Mouse (Mus musculus) kidney, postnatal 4 days (tissue): Measurements from ENCODE around the gene Stac3.
A peak's percentile ranks its signal among the peaks of the same experiment; 100 is the strongest.

Experiments used
- DNase-seq, 2 experiments: peaks; one replicate each; pipeline ENCODE4 v3.0.0; 2021; ENCODE audit warnings: mixed read lengths in 2 of 2

The Stac3 gene

GRCm38 (mm10) chr10:127500894-127501893 is at the start of gene Stac3:
Gene Stac3, plus strand, starts transcription at chr10:127501686.
- no peak for DNase-seq

- DNase-seq = no peak
Measured at GRCm38 (mm10) chr10:127453701-127454100, 47.8 kb upstream of the Stac3 start.

DNA sequence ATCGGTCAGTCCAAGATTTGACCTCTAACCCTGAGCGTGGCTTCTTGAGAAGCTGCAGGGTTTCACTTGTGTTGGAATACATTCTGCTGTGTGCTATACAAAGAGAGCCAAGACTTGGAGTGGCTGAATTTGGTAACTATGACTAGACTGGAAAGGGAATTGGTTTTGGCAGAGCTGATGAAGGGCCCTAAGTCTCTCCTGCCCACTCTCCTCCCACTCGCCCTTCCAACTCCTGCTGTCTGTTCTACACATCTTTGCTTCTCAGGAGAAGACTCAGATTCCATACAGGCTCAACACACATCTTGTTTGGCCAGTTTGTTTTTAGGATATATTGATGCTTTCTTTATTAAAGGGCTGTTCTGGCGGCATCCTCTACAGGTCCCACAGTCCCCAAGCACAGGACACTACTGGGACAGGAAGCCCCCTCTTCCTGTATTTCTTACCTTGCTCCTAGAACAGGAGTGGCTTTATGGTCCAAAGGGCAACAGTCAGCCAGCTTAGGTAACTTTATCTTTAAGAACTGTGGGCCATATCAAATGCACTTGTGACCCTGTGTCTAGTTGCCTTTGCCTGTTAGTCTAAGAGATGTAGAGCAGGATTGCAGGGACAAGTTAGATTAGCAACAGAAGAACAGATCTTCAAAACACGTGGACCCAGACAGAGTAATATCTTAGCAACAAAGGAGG is 38.9 kb upstream of the Stac3 start:
- no peak for DNase-seq

GRCm38 (mm10) chr10:127471281-127471988 is 30.1 kb upstream of the Stac3 start:
- peak; percentile 47 to 68 for DNase-seq

DNA sequence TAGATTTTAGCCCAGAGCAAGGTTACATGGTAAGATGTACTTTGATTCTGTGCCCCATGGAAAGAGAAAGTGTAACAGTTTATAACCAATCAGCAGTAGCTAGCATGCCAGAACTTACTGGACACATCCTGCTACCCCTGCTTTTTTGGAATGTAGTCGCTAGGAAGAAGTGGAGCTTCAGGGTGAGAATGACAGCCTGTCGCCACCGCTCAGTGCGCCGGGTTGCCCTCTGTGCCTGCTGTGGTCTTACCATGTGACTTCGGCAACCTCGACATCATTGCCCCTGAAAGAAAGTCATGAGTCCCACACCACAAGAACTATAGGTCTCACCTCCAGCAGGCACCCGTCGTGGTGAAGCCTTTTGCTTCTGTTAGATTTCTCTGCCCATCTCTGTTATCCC is 28.8 kb upstream of the Stac3 start:
- no peak for DNase-seq

- DNase-seq = no peak
Measured at GRCm38 (mm10) chr10:127475175-127475574, 26.3 kb upstream of the Stac3 start.

DNA sequence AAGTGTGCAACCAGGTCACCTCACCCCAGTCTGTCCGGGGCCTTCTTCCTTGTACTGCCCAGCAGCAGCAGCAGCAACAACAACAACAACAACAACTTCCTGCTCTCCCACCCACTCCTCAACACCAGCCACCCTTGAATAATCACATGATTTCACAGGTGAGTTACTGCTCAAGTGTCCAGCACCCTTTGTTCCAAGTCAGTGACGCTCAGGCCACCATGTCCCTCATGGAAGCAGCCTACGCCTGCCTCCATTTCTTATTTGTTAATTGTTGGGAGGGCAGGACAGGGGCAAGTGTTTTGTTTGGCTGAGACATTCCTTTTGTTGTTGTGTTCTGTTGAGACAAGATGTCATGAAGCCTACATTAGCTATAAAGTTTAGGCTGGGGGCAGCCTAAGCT is 24.9 kb upstream of the Stac3 start:
- DNase-seq = no peak

- no peak for DNase-seq
Measured at GRCm38 (mm10) chr10:127477301-127477700, 24.2 kb upstream of the Stac3 start.

DNA sequence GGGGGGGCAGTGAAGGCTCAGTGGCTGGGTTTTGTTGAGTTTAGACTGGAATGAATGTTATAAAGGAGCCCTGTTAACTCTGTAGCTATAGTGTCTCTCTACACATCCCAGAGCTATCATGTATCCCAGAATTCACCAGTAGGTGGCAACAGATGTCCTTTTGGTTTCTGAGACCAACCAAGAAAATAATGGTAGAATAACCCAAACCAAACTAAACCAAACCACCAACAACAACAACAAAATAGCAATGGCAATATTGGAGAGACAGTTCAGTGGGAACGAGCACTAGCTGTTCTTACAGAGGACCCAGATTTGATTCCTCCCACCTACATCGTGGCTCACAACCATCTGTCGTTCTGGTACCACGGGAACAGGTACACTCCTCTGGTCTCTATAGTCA is 22.4 kb upstream of the Stac3 start:
- DNase-seq = no peak

DNA sequence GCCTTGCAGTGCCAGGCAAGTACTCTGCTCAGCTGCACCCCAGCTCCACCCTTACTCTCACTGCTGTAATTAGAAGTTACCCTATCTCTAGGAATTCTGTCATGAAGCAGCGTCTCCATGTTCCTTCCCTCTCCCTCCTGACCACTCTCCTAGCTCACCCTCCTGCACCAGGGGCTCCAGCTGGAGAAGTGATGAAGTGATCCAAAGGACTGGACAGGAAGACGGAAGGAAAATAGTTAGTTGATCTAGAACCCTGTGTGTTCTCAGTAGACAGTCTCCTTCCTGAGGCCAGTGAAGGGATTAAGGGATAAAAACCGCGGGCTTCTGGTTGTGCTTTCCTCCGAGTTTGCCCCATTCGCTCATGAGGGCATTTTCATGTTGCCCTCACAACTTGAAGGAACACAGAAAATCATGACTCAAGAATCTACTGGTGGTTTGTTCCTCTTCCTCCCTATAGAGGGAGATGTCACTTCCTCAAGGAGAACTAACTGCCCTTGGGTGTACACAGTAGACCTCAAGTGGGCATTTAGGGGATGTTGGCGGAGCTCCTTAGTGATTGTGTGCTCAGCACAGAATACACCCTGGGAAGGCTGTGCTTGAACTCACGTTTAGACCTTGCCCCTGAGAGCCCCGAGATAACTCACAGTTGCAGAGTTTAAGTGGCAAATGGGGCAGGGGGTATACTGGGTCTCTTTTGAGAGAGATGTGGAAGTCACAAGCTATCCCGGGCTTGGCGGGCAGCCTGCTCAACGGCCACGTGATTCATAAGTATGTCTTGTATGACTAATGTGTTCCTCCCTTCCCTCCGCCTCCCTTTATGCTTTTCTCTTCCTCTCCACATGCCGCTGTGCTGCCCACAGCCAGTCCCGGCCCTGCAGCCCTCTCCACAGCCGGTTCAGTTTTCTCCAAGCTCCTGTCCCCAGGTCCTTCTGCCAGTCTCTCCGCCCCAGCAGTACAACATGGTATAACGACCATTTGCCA is 20.4 kb upstream of the Stac3 start:
- peak; percentile 71 to 79 for DNase-seq

DNA sequence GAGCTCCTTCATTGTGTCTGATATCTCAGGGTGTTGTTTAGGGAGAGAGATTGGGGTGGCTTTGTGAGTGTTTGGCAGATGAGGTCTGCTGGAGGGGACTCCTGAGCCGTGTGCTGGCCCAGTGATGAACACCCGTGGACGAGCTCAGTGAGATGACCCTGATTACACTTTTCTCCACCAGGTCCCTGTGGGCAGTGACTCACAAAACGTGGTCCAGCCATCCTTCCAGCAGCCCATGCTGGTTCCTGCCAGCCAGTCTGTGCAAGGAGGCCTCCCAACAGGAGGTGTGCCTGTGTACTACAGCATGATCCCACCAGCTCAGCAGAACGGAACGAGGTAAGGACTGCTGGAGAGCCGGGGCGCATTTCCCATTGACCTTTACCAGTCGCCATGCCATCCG is 16.3 kb upstream of the Stac3 start:
- no peak for DNase-seq

GRCm38 (mm10) chr10:127488856-127489255 is 12.6 kb upstream of the Stac3 start:
- DNase-seq = no peak

GRCm38 (mm10) chr10:127490160-127491127 is 11.0 kb upstream of the Stac3 start:
- DNase-seq = no peak

- no peak for DNase-seq
Measured at GRCm38 (mm10) chr10:127491128-127491512, 10.4 kb upstream of the Stac3 start.

GRCm38 (mm10) chr10:127492118-127492517 is 9.4 kb upstream of the Stac3 start:
- DNase-seq = no peak

DNA sequence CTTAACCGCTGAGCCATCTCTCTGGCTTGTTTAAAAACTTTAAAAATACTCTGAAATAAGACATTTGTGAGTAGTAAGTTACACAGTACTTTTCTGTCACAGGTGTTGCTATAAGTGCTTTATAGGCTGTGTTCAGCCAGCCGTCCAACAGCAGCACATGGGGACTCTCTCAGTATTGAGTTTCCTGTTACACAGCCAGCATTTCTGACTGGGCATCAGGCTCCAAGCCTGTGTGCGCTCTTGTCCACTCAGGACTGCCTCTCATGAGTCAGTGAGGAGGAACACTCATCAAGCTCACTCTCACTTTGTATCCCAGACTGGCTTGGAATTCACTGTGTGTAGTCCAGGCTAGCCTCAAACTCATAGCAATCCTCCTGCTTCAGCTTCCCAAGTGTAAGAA is 5.3 kb upstream of the Stac3 start:
- DNase-seq = no peak

GRCm38 (mm10) chr10:127499516-127499915 is 2.0 kb upstream of the Stac3 start:
- DNase-seq = no peak

DNA sequence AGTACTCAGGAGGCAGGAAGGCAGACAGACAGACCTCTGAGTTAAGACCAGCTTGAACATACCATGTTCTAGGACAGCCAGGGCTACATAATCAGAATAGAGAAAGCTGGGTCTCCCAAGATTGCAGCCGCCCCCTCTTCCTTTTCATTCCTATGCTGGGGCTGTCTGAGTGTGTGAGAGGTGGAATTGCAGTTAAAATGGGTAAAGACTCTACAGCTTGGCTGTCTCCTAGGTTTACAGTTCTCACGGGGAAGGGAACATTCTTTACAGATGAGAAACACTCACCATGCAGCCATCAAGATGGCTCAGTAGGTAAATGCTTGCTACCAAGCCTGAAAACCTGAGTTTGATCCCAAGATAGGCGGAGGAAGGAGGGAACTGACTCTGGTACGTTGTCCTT is 1.4 kb upstream of the Stac3 start:
- DNase-seq = no peak

DNA sequence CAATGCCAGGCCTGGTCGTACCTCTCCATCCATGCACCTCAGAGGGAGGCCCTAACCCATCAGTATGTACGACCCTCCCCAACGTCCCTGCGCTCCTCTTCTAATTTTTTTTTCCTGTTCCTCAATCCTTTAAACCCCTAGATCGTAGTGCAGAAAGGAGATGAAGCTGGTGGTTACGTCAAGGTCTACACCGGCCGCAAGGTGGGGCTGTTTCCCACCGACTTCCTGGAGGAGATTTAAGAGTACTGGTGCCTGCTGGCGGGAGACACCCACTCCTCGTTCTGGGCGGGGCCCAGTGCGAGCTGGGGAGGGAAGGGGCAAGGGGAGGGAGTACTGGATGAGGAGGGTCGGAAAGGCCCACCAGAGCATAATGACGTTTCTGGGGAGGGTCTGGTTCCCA is 6.8 kb downstream of the Stac3 start:
- peak; percentile 90 to 92 for DNase-seq

- DNase-seq = peak; percentile 95
Measured at GRCm38 (mm10) chr10:127509051-127509836, 7.8 kb downstream of the Stac3 start.
